Mouse (Mus musculus) urinary bladder, postnatal 14 days (tissue): ENCODE data around the gene Cspg4.
"Not testable (repeated sequence)": the region's sequence is repeated elsewhere in the genome, so short reads cannot be mapped to it uniquely, and the experiment has no call there.

Experiments
- DNase-seq: peaks from one replicate; pipeline ENCODE4 v3.0.0; 2021; ENCODE audit warnings: low spot score

Gene Cspg4

GRCm38 (mm10) chr9:56927191-56928012 lies 62.6 kb downstream of the Cspg4 start:
- peak; percentile 53 for DNase-seq

- peak; percentile 95 for DNase-seq
Observed at GRCm38 (mm10) chr9:56928041-56928811, 63.4 kb downstream of the Cspg4 start, which contains the start of gene Snx33. Gene Snx33 (minus strand): TSS chr9:56928371.

GRCm38 (mm10) chr9:56929496-56929895 lies 64.7 kb downstream of the Cspg4 start:
- no peak for DNase-seq

GRCm38 (mm10) chr9:56930556-56930955 lies 65.7 kb downstream of the Cspg4 start:
- DNase-seq = no peak

- DNase-seq = no peak
Observed at GRCm38 (mm10) chr9:56936861-56937222, 72.0 kb downstream of the Cspg4 start.

- peak; percentile 91 for DNase-seq
Observed at GRCm38 (mm10) chr9:56937223-56938160, 72.7 kb downstream of the Cspg4 start, which contains the start of gene Imp3. Gene Imp3 (plus strand): TSS chr9:56937475.

GRCm38 (mm10) chr9:56938374-56938773 lies 73.5 kb downstream of the Cspg4 start:
- no peak for DNase-seq

GRCm38 (mm10) chr9:56947481-56947880 lies 82.6 kb downstream of the Cspg4 start:
- peak; percentile 31 for DNase-seq

- DNase-seq = not testable (repeated sequence)
Observed at GRCm38 (mm10) chr9:56948699-56949098, 83.9 kb downstream of the Cspg4 start.
